Mouse (Mus musculus) ES-Bruce4 (cell line): Measurements from ENCODE around the gene Col6a1. TPM values are rescaled to one million over a fixed set of nuclear protein-coding genes. Genes with fewer than 3 reads are reported as not detected.
A peak's percentile ranks its signal among the peaks of the same experiment; 100 is the strongest.

Experiments used
- H3K27ac ChIP-seq: 2 replicates; pipeline ENCODE4 v1.5.1; 2012; ENCODE audit warnings: low read length, inconsistent platforms; ENCODE audit not compliant: insufficient read depth
- H3K27me3 ChIP-seq: 2 replicates; pipeline ENCODE4 v1.6.1; 2012; ENCODE audit warnings: mild to moderate bottlenecking, low read length, inconsistent platforms; ENCODE audit not compliant: control insufficient read depth, poor library complexity, insufficient read depth, severe bottlenecking
- H3K36me3 ChIP-seq: 2 replicates; pipeline ENCODE4 v1.6.1; 2012; ENCODE audit warnings: inconsistent platforms, mild to moderate bottlenecking, low read length, moderate library complexity; ENCODE audit not compliant: control insufficient read depth, poor library complexity, insufficient read depth, severe bottlenecking
- H3K4me1 ChIP-seq: one replicate; pipeline ENCODE4 v1.8.1; 2011; ENCODE audit warnings: low read length; ENCODE audit not compliant: control insufficient read depth, insufficient read depth
- H3K4me3 ChIP-seq: 2 replicates; pipeline ENCODE4 v1.5.1; 2011; ENCODE audit warnings: low read depth, mild to moderate bottlenecking, low read length
- H3K9ac ChIP-seq: 2 replicates; pipeline ENCODE4 v1.6.1; 2012; ENCODE audit warnings: low read depth, mild to moderate bottlenecking, inconsistent platforms; ENCODE audit not compliant: poor library complexity, severe bottlenecking
- H3K9me3 ChIP-seq: replicated peaks from 2 replicates; pipeline ENCODE4 v1.6.1; 2012; ENCODE audit warnings: mild to moderate bottlenecking, low read length, inconsistent platforms; ENCODE audit not compliant: control insufficient read depth, poor library complexity, insufficient read depth, severe bottlenecking
- CTCF ChIP-seq: IDR thresholded peaks from one replicate; pipeline ENCODE4 v1.8.1; 2011; ENCODE audit warnings: low read depth, low read length
- EP300 ChIP-seq: IDR thresholded peaks from 2 replicates; pipeline ENCODE4 v1.6.1; 2011; ENCODE audit warnings: low read depth, low read length; ENCODE audit not compliant: insufficient read depth
- POLR2A ChIP-seq: IDR thresholded peaks from one replicate; pipeline ENCODE4 v1.8.1; 2011; ENCODE audit warnings: low read length; ENCODE audit not compliant: insufficient read depth
- polyA plus RNA-seq: library from polyadenylated mRNA; stranded (reverse); fragments of >200 nt; gene quantifications from 2 replicates; pipeline ENCODE4 v1.2.4, GENCODE M21; 2011; ENCODE audit warnings: low read depth; ENCODE audit not compliant: missing spikeins, insufficient read depth, insufficient read length

The Col6a1 gene
- polyA plus RNA-seq, 1 experiment, result 4.7 TPM

GRCm38 (mm10) chr10:76729631-76730620, 4.0 kb upstream of the Col6a1 start:
- no peak overlapping the region for H3K27ac ChIP-seq
- H3K4me1 ChIP-seq, result no peaks in the 10 kb centered on the region
- TF ChIP-seq CTCF, result no peak
- no peak for TF ChIP-seq POLR2A
- no peak for TF ChIP-seq EP300
- no peaks in the 10 kb centered on the region for H3K9me3 ChIP-seq
- no peak overlapping the region for H3K4me3 ChIP-seq
- H3K36me3 ChIP-seq, result no peaks in the 10 kb centered on the region
- H3K27me3 ChIP-seq, result no peaks in the 10 kb centered on the region
- H3K9ac ChIP-seq, result no peak overlapping the region

- H3K4me3 ChIP-seq, result no peak overlapping the region
- H3K27me3 ChIP-seq, result no peaks in the 10 kb centered on the region
- H3K4me1 ChIP-seq, result no peaks in the 10 kb centered on the region
- no peaks in the 10 kb centered on the region for H3K9me3 ChIP-seq
- TF ChIP-seq CTCF (peak; percentile 80), POLR2A (no peak), EP300 (no peak)
- H3K36me3 ChIP-seq, result no peaks in the 10 kb centered on the region
- H3K9ac ChIP-seq, result no peak overlapping the region
- H3K27ac ChIP-seq, result no peak overlapping the region
Observed at GRCm38 (mm10) chr10:76728369-76728768, 2.4 kb upstream of the Col6a1 start.

GRCm38 (mm10) chr10:76727301-76727700, 1.3 kb upstream of the Col6a1 start:
- no peaks in the 10 kb centered on the region for H3K9me3 ChIP-seq
- H3K4me3 ChIP-seq, result no peak overlapping the region
- no peak overlapping the region for H3K9ac ChIP-seq
- H3K36me3 ChIP-seq, result no peaks in the 10 kb centered on the region
- no peaks in the 10 kb centered on the region for H3K27me3 ChIP-seq
- H3K4me1 ChIP-seq, result no peaks in the 10 kb centered on the region
- no peak for TF ChIP-seq EP300
- TF ChIP-seq POLR2A, result no peak
- no peak overlapping the region for H3K27ac ChIP-seq

- no peaks in the 10 kb centered on the region for H3K27me3 ChIP-seq
- H3K4me1 ChIP-seq, result no peaks in the 10 kb centered on the region
- no peak overlapping the region for H3K4me3 ChIP-seq
- TF ChIP-seq EP300, result no peak
- no peak for TF ChIP-seq POLR2A
- no peak overlapping the region for H3K9ac ChIP-seq
- H3K27ac ChIP-seq, result no peak overlapping the region
- no peaks in the 10 kb centered on the region for H3K36me3 ChIP-seq
- no peaks in the 10 kb centered on the region for H3K9me3 ChIP-seq
Observed at GRCm38 (mm10) chr10:76726866-76727265, 898 bp upstream of the Col6a1 start.

- no peak overlapping the region for H3K9ac ChIP-seq
- TF ChIP-seq CTCF, result no peak
- no peak for TF ChIP-seq EP300
- TF ChIP-seq POLR2A, result no peak
- no peaks in the 10 kb centered on the region for H3K27me3 ChIP-seq
- no peaks in the 10 kb centered on the region for H3K36me3 ChIP-seq
- H3K4me1 ChIP-seq, result no peaks in the 10 kb centered on the region
- no peak overlapping the region for H3K27ac ChIP-seq
- no peaks in the 10 kb centered on the region for H3K9me3 ChIP-seq
- no peak overlapping the region for H3K4me3 ChIP-seq
Observed at GRCm38 (mm10) chr10:76725097-76725496, 871 bp downstream of the Col6a1 start.

GRCm38 (mm10) chr10:76724231-76724736, 1.7 kb downstream of the Col6a1 start:
- no peak overlapping the region for H3K4me3 ChIP-seq
- no peaks in the 10 kb centered on the region for H3K9me3 ChIP-seq
- H3K27ac ChIP-seq, result no peak overlapping the region
- H3K4me1 ChIP-seq, result no peaks in the 10 kb centered on the region
- H3K36me3 ChIP-seq, result no peaks in the 10 kb centered on the region
- TF ChIP-seq POLR2A, result no peak
- no peak for TF ChIP-seq EP300
- no peak for TF ChIP-seq CTCF
- H3K9ac ChIP-seq, result no peak overlapping the region
- H3K27me3 ChIP-seq, result no peaks in the 10 kb centered on the region
